Mouse (Mus musculus) megakaryocyte, embryonic 14.5 days (primary cell): Measurements from ENCODE around the gene Prss36.

Experiments used
- FLI1 ChIP-seq: IDR thresholded peaks from 2 replicates; pipeline ENCODE4 v1.6.1; 2012; ENCODE audit warnings: low read length, inconsistent platforms, mixed read lengths
- GATA1 ChIP-seq: IDR thresholded peaks from 3 replicates; pipeline ENCODE4 v1.6.1; 2012; ENCODE audit warnings: mixed read lengths, low read length, inconsistent platforms, borderline replicate concordance

DNA sequence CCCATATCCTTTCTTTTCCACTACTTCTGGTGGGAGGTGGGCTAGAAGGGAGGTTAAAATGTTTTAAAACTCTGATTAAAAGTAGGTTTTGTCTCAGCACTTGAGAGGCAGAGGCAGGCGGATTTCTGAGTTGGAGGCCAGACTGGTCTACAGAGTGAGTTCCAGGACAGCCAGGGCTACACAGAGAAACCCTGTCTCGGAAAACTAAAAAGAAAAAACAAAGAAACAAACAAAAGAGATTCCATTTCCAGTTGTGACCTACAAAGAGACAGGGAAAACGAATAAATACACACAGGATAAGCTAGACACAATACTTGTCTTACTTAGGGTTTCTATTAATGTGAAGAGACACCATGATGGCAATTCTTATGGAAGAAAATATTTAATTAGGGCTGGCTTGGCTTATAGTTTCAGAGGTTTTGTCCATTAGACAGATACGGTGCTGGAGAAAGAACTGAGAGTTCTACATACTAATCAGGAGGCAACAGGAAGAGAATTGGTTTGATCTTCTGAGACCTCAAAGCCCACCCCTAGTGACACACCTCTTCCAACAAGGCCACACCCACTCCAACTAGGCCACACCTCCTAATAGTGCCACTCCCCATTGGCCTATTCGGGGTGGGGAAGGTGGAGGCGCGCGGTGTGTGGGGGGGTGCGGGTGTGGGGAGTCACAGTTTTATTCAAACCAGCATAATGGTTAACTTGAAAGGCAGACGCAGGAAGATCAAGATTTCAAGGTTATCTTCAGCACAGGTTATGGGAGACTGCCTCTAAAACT is 48.2 kb downstream of the Prss36 start:
- TF ChIP-seq GATA1 (no peak), FLI1 (no peak)
